Mouse (Mus musculus) gastrocnemius, adult 2 months (tissue): ENCODE results near the gene Pik3r2. TPM values are rescaled to one million over a fixed set of nuclear protein-coding genes. Genes with fewer than 3 reads are reported as not detected.

Source experiments
- DNase-seq: peaks from one replicate; pipeline ENCODE4 v3.0.0; 2022
- H3K27ac ChIP-seq: fragments of 200-600 bp; 2 replicates; pipeline ENCODE4 v1.8.1; 2022; ENCODE audit warnings: mild to moderate bottlenecking
- H3K4me3 ChIP-seq: fragments of 200-600 bp; 2 replicates; pipeline ENCODE4 v1.8.1; 2022; ENCODE audit warnings: mild to moderate bottlenecking, moderate library complexity
- CTCF ChIP-seq: fragments of 200-600 bp; IDR thresholded peaks from 2 replicates; pipeline ENCODE4 v1.8.1; 2022; ENCODE audit warnings: antibody characterized with exemption, mild to moderate bottlenecking, moderate library complexity
- intact Hi-C: fragments of 180-260 bp; cut with DNase I; formaldehyde crosslinking; loops from one replicate; pipeline ENCODE4 v1.15.1; 2025
- total RNA-seq, 2 experiments: library from RNA; stranded (reverse); gene quantifications; 2 replicates each; pipeline ENCODE4 v1.2.3; 2021

Pik3r2 gene
- total RNA-seq, 2 experiments from 2014 or later, result 13.9 to 16.2 TPM

DNA sequence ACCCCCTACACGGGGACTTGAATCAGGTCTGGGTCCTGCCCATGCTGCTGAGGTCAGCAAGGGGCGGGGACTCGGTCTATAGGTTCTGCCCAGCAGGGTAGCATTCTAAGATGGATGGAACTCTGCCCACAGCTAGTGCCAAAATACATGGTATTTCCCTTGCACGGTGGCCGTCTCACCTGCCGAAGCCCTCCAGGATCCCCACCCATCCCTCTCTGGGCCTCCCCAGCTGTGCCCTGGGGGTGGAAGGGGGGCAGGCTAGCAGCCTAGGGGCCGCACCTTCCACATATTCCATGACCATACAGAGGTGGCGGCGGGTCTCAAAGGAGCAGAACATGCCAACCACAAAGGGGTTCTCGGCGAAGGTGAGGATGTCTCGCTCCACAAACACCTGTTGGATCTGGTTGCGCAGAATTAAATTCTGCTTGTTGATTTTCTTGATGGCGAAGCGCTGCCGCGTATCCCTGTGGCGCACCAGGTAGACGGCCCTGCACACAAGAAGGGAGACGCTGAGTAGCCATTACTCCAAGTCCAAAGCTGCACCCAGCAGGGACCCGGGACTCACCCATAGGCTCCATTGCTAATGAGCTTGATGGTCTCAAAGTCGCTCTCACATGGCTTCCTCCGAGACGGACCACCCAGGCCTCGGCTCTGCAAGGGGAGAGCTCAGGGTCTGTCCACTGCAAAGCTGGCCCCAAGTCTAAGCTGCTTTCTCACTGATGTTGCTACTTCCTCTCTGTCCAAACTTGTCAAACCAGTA lies 10.0 kb upstream of the Pik3r2 start:
- Histone ChIP-seq H3K27ac (no peak overlapping the region), H3K4me3 (no peak overlapping the region)
- no peak for DNase-seq
- intact Hi-C loops, result no loop called here
- TF ChIP-seq CTCF, result no peak

DNA sequence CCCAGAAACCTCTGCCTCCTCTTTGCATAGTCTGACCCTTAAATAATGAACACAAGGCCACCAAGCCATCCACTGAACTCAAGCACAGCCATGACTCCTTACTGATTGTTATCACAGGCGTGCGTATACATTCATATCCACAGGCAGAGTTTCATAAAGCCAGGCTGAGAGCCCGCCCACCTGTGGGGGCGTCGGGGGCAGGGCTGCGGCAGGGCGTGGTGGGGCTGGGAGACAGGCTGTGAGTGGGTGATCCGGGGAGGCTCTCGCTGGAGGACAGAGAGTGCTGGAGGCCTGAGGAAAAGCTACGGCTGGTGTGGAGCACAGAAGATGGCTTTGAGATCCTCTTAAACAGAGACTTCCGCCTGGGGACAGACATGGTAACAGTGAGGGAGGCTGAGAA lies 3.6 kb upstream of the Pik3r2 start:
- no peak for TF ChIP-seq CTCF
- no peak overlapping the region for H3K27ac ChIP-seq
- H3K4me3 ChIP-seq, result no peak overlapping the region
- DNase-seq, result no peak
- intact Hi-C loops, result no loop called here

DNA sequence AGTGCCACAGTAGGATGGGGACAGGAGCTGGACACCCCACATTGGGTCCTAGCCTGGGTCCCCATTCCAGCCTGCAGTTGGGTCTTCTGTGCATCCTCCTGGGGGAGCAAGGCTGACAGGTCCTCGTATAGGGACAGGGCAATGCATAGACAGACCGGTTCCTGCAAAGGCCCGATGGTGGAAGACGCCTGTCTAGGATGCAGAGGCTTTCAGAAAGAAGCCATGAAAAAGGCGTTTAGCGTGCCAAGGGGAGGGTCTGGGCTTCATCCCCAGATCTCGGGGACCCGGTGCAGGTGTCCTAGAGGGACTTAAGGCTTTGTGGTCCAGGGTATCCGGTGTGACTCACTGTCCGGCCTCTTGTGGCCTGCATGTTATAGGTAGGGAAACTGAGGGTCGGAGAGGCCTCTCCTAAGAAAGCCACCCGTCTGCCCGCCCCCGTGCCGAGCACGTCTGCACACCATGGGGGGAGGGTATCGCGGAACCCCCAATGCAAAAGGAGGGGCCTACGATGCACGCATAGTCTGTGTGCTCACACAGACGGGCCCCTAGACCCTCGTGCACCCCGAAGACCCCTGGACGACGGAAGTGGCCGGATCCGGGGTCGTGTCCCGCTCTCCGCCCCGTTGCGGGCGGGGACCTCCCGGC lies 540 bp downstream of the Pik3r2 start:
- TF ChIP-seq CTCF, result no peak
- Histone ChIP-seq H3K4me3 (peak overlapping the region; percentile 89), H3K27ac (peak overlapping the region; percentile 94)
- intact Hi-C loops, result no loop called here
- no peak for DNase-seq

DNA sequence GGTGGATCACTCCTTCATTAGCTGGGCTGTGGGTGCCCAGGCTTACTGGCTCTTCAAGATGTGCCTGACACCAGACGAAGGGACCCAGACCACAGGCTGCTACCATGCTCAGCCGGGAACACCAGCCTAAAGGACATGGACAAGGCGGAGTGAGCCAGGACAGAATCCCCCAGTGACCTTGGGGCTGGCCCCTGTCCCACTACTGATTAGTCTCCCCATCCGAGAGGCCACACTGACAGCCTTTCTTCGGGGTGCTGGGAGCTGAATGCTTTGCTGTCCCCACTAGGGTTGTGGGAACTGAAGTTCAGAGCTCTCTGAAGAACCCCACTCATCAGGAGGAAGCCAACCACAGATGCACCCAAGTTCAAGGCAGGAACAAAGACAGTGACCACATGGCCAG lies 1.3 kb downstream of the Pik3r2 start:
- DNase-seq, result peak; percentile 61
- H3K4me3 ChIP-seq, result peak overlapping the region; percentile 89
- intact Hi-C loops, result no loop called here
- TF ChIP-seq CTCF, result no peak
- peak overlapping the region; percentile 94 for H3K27ac ChIP-seq

DNA sequence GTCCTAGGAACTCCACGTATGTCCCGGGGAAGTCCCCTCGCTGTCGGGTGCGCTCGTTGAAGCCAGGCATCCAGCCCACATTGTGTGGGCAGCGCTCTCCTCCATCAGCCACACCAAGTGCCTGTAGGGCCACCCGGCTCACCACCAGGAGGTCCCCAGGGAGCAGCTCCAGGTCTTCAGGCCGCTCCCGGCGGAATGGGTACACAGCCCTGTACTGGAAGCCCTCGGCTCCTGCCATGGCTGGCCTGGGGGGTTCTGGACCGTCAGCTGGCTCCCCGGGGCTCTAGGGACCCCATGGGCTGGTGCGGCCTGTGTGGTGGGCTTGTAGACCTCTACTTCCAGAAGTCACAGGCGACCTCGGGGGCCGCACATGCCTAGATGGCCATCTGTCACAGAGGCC lies 1.8 kb downstream of the Pik3r2 start:
- H3K27ac ChIP-seq, result peak overlapping the region; percentile 94
- intact Hi-C loops, result no loop called here
- H3K4me3 ChIP-seq, result peak overlapping the region; percentile 89
- DNase-seq, result peak; percentile 49
- TF ChIP-seq CTCF, result no peak

DNA sequence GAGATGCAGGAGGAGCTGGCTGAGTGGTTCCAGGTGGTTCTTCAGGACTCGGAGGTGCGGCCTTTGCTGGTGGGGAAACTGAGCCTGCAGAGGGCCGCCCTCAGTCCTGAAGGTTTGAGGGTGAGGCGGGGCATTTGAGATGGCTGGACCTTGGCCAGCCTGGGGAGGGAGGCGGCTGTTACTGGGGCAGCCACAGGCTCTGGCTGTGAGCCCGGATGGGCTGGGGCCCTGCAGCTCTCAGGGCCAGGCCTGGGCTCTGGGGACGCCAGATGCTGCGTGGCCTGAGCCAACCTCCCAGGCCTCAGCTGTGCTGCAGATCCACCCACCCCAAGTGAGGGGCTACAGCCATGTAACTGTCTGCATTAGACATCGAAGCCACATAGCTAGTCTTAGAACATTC lies 2.7 kb downstream of the Pik3r2 start:
- intact Hi-C loops, result loop anchor here (1.0 kb wide), 1 partner anchor 12 kb away; no protein-coding TSS in a partner anchor
- H3K4me3 ChIP-seq, result peak overlapping the region; percentile 89

DNA sequence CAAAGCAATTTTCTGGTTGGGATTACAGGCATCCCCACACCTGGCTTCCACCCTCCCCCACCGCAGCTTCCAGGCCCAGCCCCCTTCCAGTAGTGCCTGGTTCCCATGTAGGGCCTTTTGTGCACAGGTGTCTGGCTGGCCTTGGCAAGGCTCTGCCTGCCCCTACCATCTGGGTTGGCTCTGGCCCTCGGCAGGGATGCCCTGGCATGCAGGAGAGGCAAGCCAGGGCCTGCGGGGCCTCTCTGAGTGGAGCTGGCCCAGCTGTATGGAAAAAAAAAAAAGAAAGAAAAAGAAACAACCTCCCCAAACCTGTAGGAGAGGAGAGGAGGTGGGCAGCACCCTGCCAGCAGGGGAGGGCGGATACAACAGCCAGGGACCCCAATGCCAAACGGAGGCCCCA lies 3.1 kb downstream of the Pik3r2 start:
- DNase-seq, result peak; percentile 57
- Histone ChIP-seq H3K4me3 (peak overlapping the region; percentile 89), H3K27ac (peak overlapping the region; percentile 94)
- intact Hi-C loops, result loop anchor here (1.0 kb wide), 1 partner anchor 11 kb away; no protein-coding TSS in a partner anchor
- TF ChIP-seq CTCF, result no peak

More for the DNA sequence above, 2.7 kb downstream of the Pik3r2 start:
- H3K27ac ChIP-seq, result peak overlapping the region; percentile 94
- peak; percentile 97 for DNase-seq
- TF ChIP-seq CTCF, result no peak

DNA sequence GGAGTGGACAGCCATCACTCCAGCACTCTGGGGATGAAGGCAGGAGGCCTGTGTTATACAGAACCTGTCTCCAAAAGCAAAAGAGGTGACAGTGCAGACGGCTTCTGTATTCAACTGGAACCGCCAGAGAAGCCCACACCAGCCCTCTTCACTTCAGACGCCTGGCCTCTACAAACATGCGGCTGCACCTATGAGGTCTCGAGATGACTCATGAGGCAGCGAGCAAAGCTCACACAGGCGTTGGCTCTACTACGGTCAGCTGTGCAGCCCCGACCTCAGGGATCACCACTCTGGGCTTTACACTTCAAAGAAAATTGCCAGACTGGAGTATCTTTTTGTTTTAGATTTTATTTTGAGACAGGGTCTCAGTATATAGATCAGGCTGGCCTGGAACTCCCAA lies 3.6 kb downstream of the Pik3r2 start:
- TF ChIP-seq CTCF, result no peak
- DNase-seq, result peak; percentile 55
- intact Hi-C loops, result loop anchor here (1.0 kb wide), 1 partner anchor 11 kb away; no protein-coding TSS in a partner anchor

DNA sequence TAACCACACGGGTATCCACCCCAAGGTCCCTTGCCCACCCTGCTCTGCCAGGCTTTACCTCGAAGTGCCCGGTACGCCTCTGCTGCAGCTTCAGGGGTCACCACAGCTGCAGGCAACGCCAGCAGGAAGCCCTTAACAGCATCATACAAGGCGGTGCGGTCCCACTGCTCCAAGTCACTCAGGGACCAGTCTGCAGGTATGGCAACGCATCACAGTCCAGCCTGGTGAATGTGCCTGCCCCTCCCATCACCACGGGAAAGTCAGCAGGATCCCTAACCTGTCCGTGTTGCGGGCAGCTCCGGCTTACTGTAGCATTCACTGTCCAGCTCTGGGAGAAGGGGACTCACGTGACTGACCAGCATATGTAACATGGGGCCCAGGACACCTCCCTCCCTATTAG lies 4.4 kb downstream of the Pik3r2 start:
- Histone ChIP-seq H3K27ac (no peak overlapping the region), H3K4me3 (no peak overlapping the region)
- no peak for TF ChIP-seq CTCF
- intact Hi-C loops, result no loop called here
- no peak for DNase-seq

More for the DNA sequence above, 3.6 kb downstream of the Pik3r2 start:
- Histone ChIP-seq H3K27ac (peak overlapping the region; percentile 94), H3K4me3 (peak overlapping the region; percentile 89)

DNA sequence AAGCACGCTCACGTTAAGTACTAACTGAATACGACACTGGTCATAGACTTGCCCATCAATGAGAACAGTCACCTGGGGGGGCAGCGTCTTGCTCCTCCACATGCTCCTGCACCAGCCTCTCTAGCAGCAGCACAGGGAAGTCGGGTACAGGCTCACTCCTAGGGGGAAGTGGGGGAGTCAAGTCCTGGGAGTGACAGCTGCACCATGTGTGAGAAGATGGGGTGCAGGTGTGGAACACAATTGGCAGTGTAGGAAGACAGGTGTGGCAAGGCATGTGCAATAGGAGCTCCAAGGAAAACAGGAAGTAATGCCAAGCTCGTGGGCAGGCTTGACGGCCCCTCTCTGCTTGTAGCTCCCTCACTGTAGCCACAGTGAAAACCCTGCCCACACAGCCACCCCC lies 5.3 kb downstream of the Pik3r2 start:
- Histone ChIP-seq H3K4me3 (no peak overlapping the region), H3K27ac (no peak overlapping the region)
- no peak for DNase-seq
- intact Hi-C loops, result no loop called here
- TF ChIP-seq CTCF, result no peak

DNA sequence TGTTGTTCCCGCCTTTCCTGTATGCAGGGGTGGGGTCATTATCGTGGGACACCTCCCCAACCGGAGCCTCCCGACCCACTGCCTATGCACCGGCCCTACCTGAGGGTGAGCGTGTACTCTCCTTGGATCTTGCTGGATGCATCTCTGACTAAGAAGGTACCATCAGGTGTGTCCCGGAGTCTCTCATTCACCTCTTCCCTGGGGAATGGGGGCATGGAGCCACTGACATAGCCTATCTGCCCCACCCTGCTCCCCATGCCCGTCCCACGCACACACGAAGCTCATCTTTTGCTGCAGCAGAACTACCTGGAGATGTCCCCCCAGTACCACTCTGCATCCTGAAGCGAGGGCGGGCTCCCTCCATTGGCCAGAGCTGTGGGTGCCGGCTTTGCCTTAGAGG lies 5.8 kb downstream of the Pik3r2 start:
- no peak overlapping the region for H3K27ac ChIP-seq
- no peak for TF ChIP-seq CTCF
- no peak overlapping the region for H3K4me3 ChIP-seq
- intact Hi-C loops, result no loop called here
- no peak for DNase-seq

DNA sequence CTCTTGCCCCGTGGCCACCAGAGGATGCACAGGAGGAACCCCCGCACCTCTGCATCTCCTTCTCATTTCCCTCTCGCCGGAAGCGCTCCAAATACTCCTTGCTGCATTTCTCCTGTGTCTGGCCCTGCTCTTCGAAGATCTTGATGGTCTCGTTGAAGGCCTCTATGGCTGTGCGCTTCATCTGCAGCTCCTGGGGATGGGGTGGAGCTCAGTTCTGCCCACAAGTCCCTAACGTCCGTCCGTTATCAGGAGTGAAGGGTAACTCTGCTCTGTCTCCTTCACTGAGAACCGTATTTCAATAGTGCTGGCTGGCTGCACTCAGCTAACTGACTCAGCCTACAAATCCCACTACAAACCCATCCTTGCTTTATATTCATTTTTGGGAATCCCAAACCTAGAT lies 6.7 kb downstream of the Pik3r2 start:
- Histone ChIP-seq H3K4me3 (no peak overlapping the region), H3K27ac (no peak overlapping the region)
- TF ChIP-seq CTCF, result no peak
- intact Hi-C loops, result loop anchor here (1.0 to 5.0 kb wide), 2 partner anchors 50 to 72 kb away; no protein-coding TSS in a partner anchor
- no peak for DNase-seq

DNA sequence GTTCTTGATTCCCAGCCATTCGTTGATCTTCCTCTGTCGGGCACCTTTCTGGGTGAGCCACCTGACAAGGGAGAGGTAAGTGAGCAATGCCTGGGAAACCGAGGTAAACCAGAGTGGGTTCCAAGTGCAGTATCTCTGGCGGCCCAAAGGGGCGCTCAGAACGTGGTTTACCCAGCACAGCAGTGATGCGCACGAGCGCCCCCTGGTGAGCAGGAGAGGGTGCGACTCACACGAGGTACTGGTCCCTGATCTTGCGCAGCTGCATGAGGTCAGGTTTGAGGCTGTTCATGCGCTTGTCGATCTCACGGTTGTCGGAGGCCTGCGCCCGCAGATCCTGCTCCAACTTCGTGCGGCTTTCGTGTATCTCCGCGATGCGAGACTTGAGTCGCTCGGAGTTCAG lies 7.2 kb downstream of the Pik3r2 start:
- DNase-seq, result peak; percentile 96
- no peak; the same call in 1 of the 2 replicates for TF ChIP-seq CTCF
- intact Hi-C loops, result loop anchor here (1.0 to 5.0 kb wide), 2 partner anchors 49 to 73 kb away; no protein-coding TSS in a partner anchor
- Histone ChIP-seq H3K27ac (peak overlapping the region; percentile 35; the same call in 1 of the 2 replicates), H3K4me3 (no peak overlapping the region)
